Mouse (Mus musculus) thymus, adult 2 months (tissue): ENCODE measurements at regions not wholly inside any gene's neighbourhood (a gene's known extent, or its start where the extent isn't known, plus 50 kb on each side); places are given as distances from the start of the nearest gene placed in this dataset.

ENCODE experiments used
- CTCF ChIP-seq: fragments of 200-500 bp; IDR thresholded peaks from 2 replicates; pipeline ENCODE4 v1.5.1; 2012; ENCODE audit warnings: mild to moderate bottlenecking, control low read depth, low read length, moderate library complexity, borderline replicate concordance; ENCODE audit not compliant: control insufficient read depth, poor library complexity, insufficient read depth; ENCODE audit errors: extremely low read depth
- POLR2A ChIP-seq: fragments of 200-500 bp; IDR thresholded peaks from 2 replicates; pipeline ENCODE4 v1.6.1; 2012; ENCODE audit warnings: mild to moderate bottlenecking, low read length, control low read depth, moderate library complexity; ENCODE audit not compliant: control insufficient read depth, poor library complexity, insufficient read depth; ENCODE audit errors: extremely low read depth

DNA sequence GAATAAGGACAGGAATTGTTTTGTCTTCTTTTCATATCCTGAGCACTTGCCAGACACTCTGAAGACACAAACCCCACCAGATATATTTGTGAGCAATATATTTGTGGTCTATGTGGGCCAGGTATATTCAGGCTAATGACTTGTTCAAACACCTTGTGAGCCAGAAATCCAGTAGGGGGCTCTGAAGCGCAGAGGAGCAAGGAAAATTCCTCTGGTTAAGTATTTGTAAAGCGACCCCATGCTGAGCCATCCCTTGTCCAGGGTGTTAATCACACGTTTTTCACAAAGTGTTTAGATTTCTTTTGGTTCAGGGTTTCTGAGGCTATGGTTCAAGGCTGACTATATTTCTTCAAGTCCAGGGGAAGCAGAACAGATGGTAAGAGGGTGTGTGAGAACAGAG, 117.1 kb upstream of the Slit3 start:
- TF ChIP-seq CTCF: no peak
- no peak for TF ChIP-seq POLR2A
